Mouse (Mus musculus) CH12.LX (cell line): ENCODE measurements around the gene Whrn.

Source experiments
- CTCF ChIP-seq, 2 experiments: IDR thresholded peaks in 1 of 2; conservative IDR thresholded peaks in 1 of 2; 2 replicates each; pipeline ENCODE4 v1.5.1; 2011 to 2012; ENCODE audit warnings: low read depth in 2 of 2, low read length in 2 of 2, improper control_type of control experiment in 1 of 2, inconsistent platforms in 1 of 2, mild to moderate bottlenecking in 1 of 2, moderate library complexity in 1 of 2
- E2F4 ChIP-seq: IDR thresholded peaks from 2 replicates; pipeline ENCODE4 v1.6.1; 2011; ENCODE audit warnings: low read depth, low read length, improper control_type of control experiment; ENCODE audit not compliant: insufficient replicate concordance
- EP300 ChIP-seq: IDR thresholded peaks from 2 replicates; pipeline ENCODE4 v1.6.1; 2011; ENCODE audit warnings: low read length, improper control_type of control experiment
- ETS1 ChIP-seq: conservative IDR thresholded peaks from 2 replicates; pipeline ENCODE4 v1.6.1; 2012; ENCODE audit warnings: low read depth, mild to moderate bottlenecking, inconsistent platforms, low read length, improper control_type of control experiment, moderate library complexity
- GABPA ChIP-seq: IDR thresholded peaks from 2 replicates; pipeline ENCODE4 v1.6.1; 2012; ENCODE audit warnings: low read depth, low read length, improper control_type of control experiment, inconsistent platforms; ENCODE audit not compliant: insufficient replicate concordance
- IRF4 ChIP-seq: IDR thresholded peaks from 2 replicates; pipeline ENCODE4 v1.6.1; 2014; ENCODE audit warnings: low read depth, mild to moderate bottlenecking, inconsistent platforms, low read length, improper control_type of control experiment
- MAX ChIP-seq: IDR thresholded peaks from 2 replicates; pipeline ENCODE4 v1.6.1; 2011; ENCODE audit warnings: low read length, improper control_type of control experiment
- POLR2A ChIP-seq: IDR thresholded peaks from 2 replicates; pipeline ENCODE4 v1.6.1; 2011; ENCODE audit warnings: low read depth, mild to moderate bottlenecking, improper control_type of control experiment, low read length
- POLR2AphosphoS2 ChIP-seq: IDR thresholded peaks from 2 replicates; pipeline ENCODE4 v1.6.1; 2011; ENCODE audit warnings: low read depth, low read length, improper control_type of control experiment
- TBP ChIP-seq: conservative IDR thresholded peaks from 2 replicates; pipeline ENCODE4 v1.6.1; 2011; ENCODE audit warnings: low read depth, low read length, improper control_type of control experiment
- TCF12 ChIP-seq: IDR thresholded peaks from 2 replicates; pipeline ENCODE4 v1.6.1; 2014; ENCODE audit warnings: low read depth, mild to moderate bottlenecking, inconsistent platforms, low read length, improper control_type of control experiment
- USF2 ChIP-seq: conservative IDR thresholded peaks from 2 replicates; pipeline ENCODE4 v1.6.1; 2011; ENCODE audit warnings: low read depth, low read length, improper control_type of control experiment
- ZKSCAN1 ChIP-seq: IDR thresholded peaks from 2 replicates; pipeline ENCODE4 v1.6.1; 2012; ENCODE audit warnings: low read depth, inconsistent platforms, low read length, improper control_type of control experiment, borderline replicate concordance
- ZMIZ1 ChIP-seq: IDR thresholded peaks from 2 replicates; pipeline ENCODE4 v1.6.1; 2012; ENCODE audit warnings: low read depth, mild to moderate bottlenecking, inconsistent platforms, low read length, improper control_type of control experiment

GRCm38 (mm10) chr4:63467338-63467737 lies 28.5 kb downstream of the Whrn start:
- TF ChIP-seq TCF12: no peak
- TF ChIP-seq TBP: no peak
- no peak for TF ChIP-seq POLR2A
- no peak for TF ChIP-seq POLR2AphosphoS2
- TF ChIP-seq USF2: no peak
- no peak for TF ChIP-seq EP300
- TF ChIP-seq E2F4: no peak
- no peak for TF ChIP-seq ZKSCAN1
- TF ChIP-seq ETS1: no peak
- TF ChIP-seq IRF4: no peak
- no peak for TF ChIP-seq GABPA
- no peak for TF ChIP-seq CTCF (conservative IDR thresholded peaks at IDR 0.05 in 1 of 2, IDR thresholded peaks at IDR 0.05 in 1 of 2; ENCODE audit: low read depth in 2 of 2, low read length in 2 of 2)
- no peak for TF ChIP-seq MAX
- TF ChIP-seq ZMIZ1: no peak
